Mouse (Mus musculus) kidney, embryonic 16.5 days (tissue): ENCODE data around the gene E2f4. TPM values are rescaled to one million over a fixed set of nuclear protein-coding genes. Genes with fewer than 3 reads are reported as not detected.

Experiments used
- ATAC-seq: fragments of 200-750 bp; cut with Nextera tagmentation; 2 replicates; pipeline ENCODE4 v1.8.0; 2017; ENCODE audit warnings: moderate TSS enrichment; ENCODE audit not compliant: low FRiP score, low TSS enrichment
- H3K27ac ChIP-seq: fragments of 300-500 bp; sonication (generic); 2 replicates; pipeline ENCODE4 v1.5.1; 2014; ENCODE audit warnings: low read length
- H3K27me3 ChIP-seq: fragments of 300-500 bp; sonication (generic); 2 replicates; pipeline ENCODE4 v1.6.1; 2014; ENCODE audit warnings: low read length, control low read depth, mixed read lengths; ENCODE audit not compliant: insufficient read depth
- H3K36me3 ChIP-seq: fragments of 300-500 bp; sonication (generic); 2 replicates; pipeline ENCODE4 v1.6.1; 2014; ENCODE audit warnings: low read length, control low read depth, mixed read lengths; ENCODE audit not compliant: insufficient read depth
- H3K4me1 ChIP-seq: fragments of 300-500 bp; sonication (generic); 2 replicates; pipeline ENCODE4 v1.6.1; 2014; ENCODE audit warnings: low read length, control low read depth, mixed read lengths; ENCODE audit not compliant: insufficient read depth
- H3K4me2 ChIP-seq: fragments of 300-500 bp; sonication (generic); replicated peaks from 2 replicates; pipeline ENCODE4 v1.6.1; 2014; ENCODE audit warnings: low read depth, low read length
- H3K4me3 ChIP-seq: fragments of 300-500 bp; sonication (generic); 2 replicates; pipeline ENCODE4 v1.5.1; 2014; ENCODE audit warnings: mild to moderate bottlenecking, low read length
- H3K9ac ChIP-seq: fragments of 300-500 bp; sonication (generic); replicated peaks from 2 replicates; pipeline ENCODE4 v1.6.1; 2014; ENCODE audit warnings: low read length
- H3K9me3 ChIP-seq: fragments of 300-500 bp; sonication (generic); 2 replicates; pipeline ENCODE4 v1.6.1; 2016; ENCODE audit warnings: low read length, control low read depth
- WGBS: fragments of 180-500 bp; shearing (Covaris S2); extraction: QIAGEN DNeasy Blood & Tissue Kit; methylation state at CpG from one replicate; pipeline ENCODE4 v1.1.7; 2014; 5-methylcytosine and 5-hydroxymethylcytosine counted together
- polyA plus RNA-seq: library from polyadenylated mRNA; unstranded; fragments of >200 nt; fragmentation: Nextera tagmentation; extraction: Ambion mirVana; gene quantifications from 2 replicates; pipeline ENCODE4 v1.2.1, GENCODE M21; 2015

Gene E2f4
- polyA plus RNA-seq, 1 experiment from 2014 or later: 90.1 TPM

DNA sequence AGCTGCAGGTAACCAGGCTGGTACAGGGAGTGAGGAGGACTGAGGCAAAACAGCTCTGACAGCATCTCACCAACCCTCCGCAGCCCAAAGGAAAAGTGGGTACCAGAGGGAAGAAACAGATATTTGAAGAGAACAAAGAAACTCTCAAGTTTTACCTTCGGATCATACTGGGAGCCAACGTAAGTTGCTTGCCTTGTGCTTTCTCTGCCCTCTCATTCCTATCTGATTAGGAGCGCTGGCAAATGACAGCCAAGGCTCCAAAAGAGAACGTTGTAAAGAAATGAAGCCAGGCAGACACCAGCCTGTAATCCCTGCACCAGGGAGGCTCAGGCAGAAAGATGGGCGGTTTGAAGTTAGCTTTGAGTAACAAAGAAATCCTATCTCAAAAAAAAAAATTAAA is 29.5 kb downstream of the E2f4 start:
- peaks cover 18% of the 10 kb centered on the region for H3K4me1 ChIP-seq
- H3K27me3 ChIP-seq: no peaks in the 10 kb centered on the region
- H3K4me2 ChIP-seq: peak overlapping the region; percentile 93
- WGBS: 37% methylated on average over 6 of the region's 6 CpGs
- H3K4me3 ChIP-seq: peak overlapping the region; percentile 94
- no peak for ATAC-seq
- H3K27ac ChIP-seq: peak overlapping the region; percentile 92
- H3K9ac ChIP-seq: peak overlapping the region; percentile 90
- H3K36me3 ChIP-seq: peaks cover 49% of the 10 kb centered on the region
- no peaks in the 10 kb centered on the region for H3K9me3 ChIP-seq

DNA sequence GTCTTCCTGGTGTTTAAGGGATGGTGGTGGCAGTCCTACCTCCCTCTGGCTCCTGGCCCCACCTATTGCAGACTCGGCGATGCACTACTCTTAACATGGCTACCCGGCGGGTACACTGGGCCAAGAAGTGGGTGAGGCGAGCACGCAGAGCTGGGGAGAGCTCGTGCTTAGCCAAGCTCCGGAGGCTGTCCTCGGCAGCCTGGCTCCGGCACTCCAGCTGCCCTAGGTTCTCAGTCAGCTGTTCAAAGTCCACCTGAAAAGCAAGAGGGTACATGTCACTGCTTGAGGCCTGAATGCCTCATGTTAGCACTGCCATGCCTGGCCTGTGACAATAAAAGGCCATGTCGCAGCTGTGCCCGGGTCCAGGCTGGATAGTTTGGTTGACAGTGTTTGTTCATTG is 32.9 kb downstream of the E2f4 start:
- Histone ChIP-seq H3K4me3 (no peak overlapping the region), H3K27ac (no peak overlapping the region), H3K9ac (no peak overlapping the region), H3K27me3 (no peaks in the 10 kb centered on the region), H3K4me1 (peaks cover 12% of the 10 kb centered on the region), H3K4me2 (no peak overlapping the region), H3K36me3 (peaks cover 63% of the 10 kb centered on the region), H3K9me3 (no peaks in the 10 kb centered on the region)
- ATAC-seq: no peak
- WGBS: 94% methylated on average over 12 of the region's 12 CpGs

DNA sequence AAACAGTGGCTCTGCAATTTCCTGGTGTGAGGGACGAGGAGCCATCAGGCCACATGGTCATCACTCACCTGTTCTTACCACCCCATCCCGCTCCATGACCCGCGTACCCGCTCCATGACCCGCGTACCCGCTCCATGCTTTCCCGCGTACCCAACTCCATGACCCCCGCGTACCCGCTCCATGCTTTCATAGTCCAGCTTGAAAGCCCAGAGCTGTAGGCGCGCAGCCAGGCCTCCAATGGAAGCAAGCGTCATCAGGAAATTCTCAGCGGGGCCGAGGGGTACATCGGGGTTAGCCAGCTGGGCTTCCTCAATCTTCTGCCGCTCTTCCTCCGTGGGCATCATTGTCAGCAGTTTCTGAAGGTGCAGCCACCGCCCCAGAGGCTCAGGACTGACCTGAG is 34.0 kb downstream of the E2f4 start:
- Histone ChIP-seq H3K4me1 (peaks cover 9% of the 10 kb centered on the region), H3K4me2 (no peak overlapping the region), H3K9me3 (no peaks in the 10 kb centered on the region), H3K4me3 (no peak overlapping the region), H3K27me3 (no peaks in the 10 kb centered on the region), H3K9ac (no peak overlapping the region), H3K36me3 (peaks cover 75% of the 10 kb centered on the region), H3K27ac (no peak overlapping the region)
- 92% methylated on average over 22 of the region's 22 CpGs for WGBS
- no peak for ATAC-seq

DNA sequence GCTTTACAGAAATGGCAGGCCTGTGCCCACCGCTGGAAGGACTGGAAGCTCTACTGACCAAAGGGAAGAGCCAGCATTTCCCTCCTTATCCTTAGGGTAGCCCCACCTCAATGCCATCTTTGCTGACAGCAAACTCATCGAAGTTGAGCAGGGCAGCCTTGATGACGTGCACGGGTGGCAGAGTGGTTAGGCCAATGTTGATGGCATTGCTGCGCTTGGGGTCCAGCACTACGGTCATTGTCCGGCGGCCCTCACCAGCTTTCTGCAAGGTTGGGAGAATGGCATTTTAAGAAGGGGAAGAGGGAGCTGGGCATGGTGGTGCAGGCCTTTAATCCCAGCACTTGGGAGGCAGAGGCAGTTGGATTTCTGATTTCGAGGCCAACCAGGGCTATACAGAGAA is 34.5 kb downstream of the E2f4 start:
- 92% methylated on average over 9 of the region's 9 CpGs for WGBS
- no peaks in the 10 kb centered on the region for H3K9me3 ChIP-seq

DNA sequence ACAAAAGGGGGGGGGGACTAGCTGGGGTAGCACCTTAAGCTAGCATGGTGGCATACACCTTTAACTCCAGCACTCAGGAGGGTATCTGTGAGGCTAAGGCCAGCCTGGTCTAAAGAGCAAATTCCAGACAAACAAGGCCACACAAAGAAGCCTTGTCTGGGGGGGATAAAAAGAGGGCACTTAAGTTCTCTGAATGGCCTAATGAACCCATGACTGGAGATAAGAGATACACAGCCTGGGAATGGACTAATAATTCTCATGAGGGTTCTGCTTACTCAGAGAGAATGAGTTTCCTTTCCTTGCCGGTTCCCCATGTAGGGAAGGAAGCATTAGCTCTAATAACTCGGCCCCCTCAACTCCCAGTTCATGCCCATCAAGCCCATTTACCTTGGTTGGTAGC is 35.1 kb downstream of the E2f4 start:
- no peaks in the 10 kb centered on the region for H3K9me3 ChIP-seq
- H3K9ac ChIP-seq: no peak overlapping the region
- no peaks in the 10 kb centered on the region for H3K27me3 ChIP-seq
- no peak for ATAC-seq
- peaks cover 85% of the 10 kb centered on the region for H3K36me3 ChIP-seq
- no peak overlapping the region for H3K4me3 ChIP-seq
- peaks cover 1% of the 10 kb centered on the region for H3K4me1 ChIP-seq
- 51% methylated on average over 2 of the region's 2 CpGs for WGBS
- H3K4me2 ChIP-seq: no peak overlapping the region
- H3K27ac ChIP-seq: no peak overlapping the region

More for the DNA sequence above, 34.5 kb downstream of the E2f4 start:
- H3K4me1 ChIP-seq: peaks cover 7% of the 10 kb centered on the region
- no peak overlapping the region for H3K27ac ChIP-seq
- no peak overlapping the region for H3K9ac ChIP-seq
- H3K4me3 ChIP-seq: no peak overlapping the region
- H3K4me2 ChIP-seq: no peak overlapping the region
- H3K27me3 ChIP-seq: no peaks in the 10 kb centered on the region
- no peak for ATAC-seq
- H3K36me3 ChIP-seq: peaks cover 79% of the 10 kb centered on the region

DNA sequence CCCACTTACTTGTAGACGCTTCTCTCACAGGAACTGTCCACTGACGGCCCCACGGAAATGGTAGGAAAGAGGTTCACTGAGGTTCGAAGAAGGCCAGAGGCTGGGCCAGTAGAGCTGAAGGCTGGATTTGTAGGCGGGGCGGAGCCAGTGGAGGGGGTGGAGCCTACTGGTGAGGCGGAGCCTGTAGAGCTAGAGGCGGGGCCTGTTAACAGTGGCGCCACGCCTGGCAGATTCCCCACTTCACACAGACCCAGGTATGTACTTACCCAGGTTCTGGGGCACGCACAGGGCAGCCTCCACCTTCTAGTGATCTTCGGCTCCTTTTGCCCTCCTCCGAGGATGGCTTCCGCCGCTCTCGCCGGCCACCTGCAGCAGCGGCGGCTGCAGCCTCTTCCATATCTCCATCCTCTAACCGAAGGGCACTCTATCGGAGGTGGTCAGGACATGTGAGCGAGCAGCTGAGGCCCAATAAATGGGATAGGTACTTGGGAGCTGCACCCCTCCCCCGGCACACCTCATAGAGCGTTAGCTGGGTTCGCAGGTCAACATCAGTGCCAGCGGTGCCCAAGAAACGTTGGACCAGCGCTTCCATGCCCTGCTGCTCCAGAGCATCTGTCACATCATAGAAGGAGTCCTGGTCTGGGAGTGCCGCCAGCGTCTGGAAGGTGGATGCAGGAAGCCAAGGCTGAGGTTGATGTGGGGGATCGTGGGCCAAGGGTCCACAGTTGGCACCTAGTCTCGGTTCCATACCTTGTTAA is 39.1 kb downstream of the E2f4 start:
- H3K27ac ChIP-seq: no peak overlapping the region
- WGBS: 59% methylated on average over 32 of the region's 32 CpGs
- H3K4me1 ChIP-seq: peaks cover 16% of the 10 kb centered on the region
- H3K4me2 ChIP-seq: no peak overlapping the region
- H3K27me3 ChIP-seq: no peaks in the 10 kb centered on the region
- H3K9ac ChIP-seq: no peak overlapping the region
- no peak for ATAC-seq
- peaks cover 60% of the 10 kb centered on the region for H3K36me3 ChIP-seq
- H3K9me3 ChIP-seq: no peaks in the 10 kb centered on the region
- no peak overlapping the region for H3K4me3 ChIP-seq

DNA sequence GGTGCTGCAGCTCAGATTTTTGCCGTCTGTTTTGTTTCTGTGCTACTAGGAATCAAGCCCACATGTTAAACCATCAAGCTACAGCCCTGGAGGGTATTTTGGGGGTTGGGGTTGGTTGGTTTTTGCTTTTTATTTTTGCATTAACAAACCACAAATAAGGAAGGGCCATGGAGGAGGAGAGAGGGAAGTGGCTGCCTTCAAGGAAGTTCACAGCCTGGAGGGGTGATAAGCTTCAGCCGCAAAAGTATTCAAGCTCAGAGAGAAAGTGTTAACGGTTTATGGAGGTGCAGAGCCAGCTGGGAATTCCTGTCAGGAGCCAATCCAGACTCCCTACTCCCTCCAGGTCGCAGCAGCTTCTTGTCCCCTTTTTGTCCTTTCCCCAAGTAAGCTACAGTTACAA is 41.5 kb downstream of the E2f4 start:
- H3K27ac ChIP-seq: no peak overlapping the region

DNA sequence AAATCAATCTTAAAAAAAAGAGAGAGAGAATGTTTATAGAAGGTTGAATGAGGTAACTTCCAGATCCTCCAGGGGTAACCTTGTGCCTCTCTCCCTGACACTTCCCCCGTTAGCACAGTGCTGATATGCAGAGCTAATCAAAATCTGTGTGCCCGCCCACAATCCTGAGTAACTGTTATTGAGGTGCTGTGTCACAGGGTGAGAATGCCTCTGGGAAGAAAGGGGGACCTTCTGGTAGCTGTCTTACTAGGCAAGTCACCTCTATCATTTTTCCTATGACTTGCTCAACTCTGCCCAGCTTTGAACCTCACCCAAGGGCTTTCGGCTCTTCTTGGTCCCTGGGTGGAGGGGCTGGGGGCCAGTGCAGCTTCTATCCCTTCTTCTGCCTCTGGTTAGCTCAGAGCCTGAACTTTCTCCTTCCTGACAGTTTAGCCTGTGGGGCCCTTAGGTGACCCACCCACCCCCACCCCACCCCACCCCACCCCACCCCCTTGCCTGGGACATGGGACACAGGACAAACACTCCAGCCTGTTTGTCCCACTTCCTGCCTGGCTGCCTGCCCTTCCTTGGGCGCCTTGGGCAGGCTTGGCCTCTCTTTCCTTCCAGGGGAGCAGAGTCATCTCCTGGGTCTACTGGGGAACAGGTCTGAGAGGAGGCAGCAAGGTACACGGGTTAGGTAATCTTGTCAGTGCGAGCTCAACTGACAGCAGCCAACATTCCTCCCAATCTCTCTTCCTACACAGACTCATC is 42.6 kb downstream of the E2f4 start:
- 78% methylated on average over 6 of the region's 6 CpGs for WGBS
- H3K4me3 ChIP-seq: no peak overlapping the region
- no peaks in the 10 kb centered on the region for H3K27me3 ChIP-seq
- H3K9ac ChIP-seq: no peak overlapping the region
- H3K27ac ChIP-seq: no peak overlapping the region
- no peak overlapping the region for H3K4me2 ChIP-seq
- ATAC-seq: no peak
- no peaks in the 10 kb centered on the region for H3K9me3 ChIP-seq
- peaks cover 33% of the 10 kb centered on the region for H3K36me3 ChIP-seq
- peaks cover 25% of the 10 kb centered on the region for H3K4me1 ChIP-seq

More for the DNA sequence above, 41.5 kb downstream of the E2f4 start:
- H3K4me1 ChIP-seq: peaks cover 16% of the 10 kb centered on the region
- no peak overlapping the region for H3K4me2 ChIP-seq
- no peak for ATAC-seq
- H3K9ac ChIP-seq: no peak overlapping the region
- peaks cover 43% of the 10 kb centered on the region for H3K36me3 ChIP-seq
- no peaks in the 10 kb centered on the region for H3K9me3 ChIP-seq
- H3K4me3 ChIP-seq: no peak overlapping the region
- H3K27me3 ChIP-seq: no peaks in the 10 kb centered on the region
- WGBS: 28% methylated on average over 4 of the region's 4 CpGs

DNA sequence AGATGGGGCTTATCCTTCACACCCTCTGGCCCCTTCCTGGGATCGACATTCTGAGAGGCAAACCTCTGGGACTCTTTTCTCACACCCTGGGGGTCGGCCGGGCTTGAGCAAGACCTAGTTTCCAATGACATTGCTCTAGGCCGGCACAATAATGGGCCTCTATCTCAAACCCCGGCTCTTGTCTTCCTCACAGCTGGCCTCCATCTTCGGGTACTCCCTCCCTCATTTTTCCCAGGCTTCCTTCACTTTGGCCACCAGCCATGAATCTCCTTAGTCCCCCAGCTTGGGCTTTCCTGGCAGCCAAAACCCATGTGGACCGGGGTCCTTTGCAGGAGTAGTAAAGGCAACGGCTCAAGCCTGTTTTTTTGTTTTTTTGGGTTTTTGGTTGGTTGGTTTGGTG is 43.9 kb downstream of the E2f4 start:
- peak overlapping the region; percentile 66; the same call in 1 of the 2 replicates for H3K27ac ChIP-seq
- no peaks in the 10 kb centered on the region for H3K27me3 ChIP-seq
- peaks cover 38% of the 10 kb centered on the region for H3K4me1 ChIP-seq
- 38% methylated on average over 8 of the region's 8 CpGs for WGBS
- no peaks in the 10 kb centered on the region for H3K9me3 ChIP-seq
- peak; percentile 37; the same call in 1 of the 2 replicates for ATAC-seq
- H3K36me3 ChIP-seq: peaks cover 22% of the 10 kb centered on the region
- H3K9ac ChIP-seq: 0 out of 2 replicates have a peak overlapping the region, but pooled peaks have one; percentile 5
- no peak overlapping the region for H3K4me2 ChIP-seq
- no peak overlapping the region for H3K4me3 ChIP-seq

DNA sequence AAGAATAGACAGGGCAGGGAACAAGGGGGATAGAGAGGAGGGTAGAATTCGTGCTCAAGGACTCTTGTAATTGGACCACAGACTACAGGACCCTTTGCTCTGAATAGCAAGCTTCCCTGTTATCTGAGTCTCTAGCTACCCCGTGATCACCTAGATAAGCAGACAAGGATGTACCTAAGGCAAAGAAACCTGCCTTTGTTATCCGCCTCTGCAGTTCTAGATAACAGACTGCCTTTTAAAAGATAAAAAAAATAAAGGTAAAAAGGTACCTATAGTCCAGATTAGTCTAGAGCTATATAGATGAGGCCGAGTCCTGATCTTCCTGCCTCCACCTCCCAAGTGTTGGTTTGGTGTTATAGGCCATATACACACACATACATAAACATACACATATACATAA is 45.3 kb downstream of the E2f4 start:
- Histone ChIP-seq H3K27ac (no peak overlapping the region), H3K9ac (no peak overlapping the region), H3K4me3 (no peak overlapping the region), H3K4me1 (peaks cover 42% of the 10 kb centered on the region), H3K4me2 (no peak overlapping the region), H3K27me3 (no peaks in the 10 kb centered on the region), H3K36me3 (peaks cover 8% of the 10 kb centered on the region), H3K9me3 (no peaks in the 10 kb centered on the region)
- WGBS: 87% methylated on average over 4 of the region's 4 CpGs
- ATAC-seq: no peak
